Mouse (Mus musculus): ENCODE data around the gene Msh2. TPM values are rescaled to one million over a fixed set of nuclear protein-coding genes. Genes with fewer than 3 reads are reported as not detected.

The Msh2 gene
- total RNA-seq, 2 experiments from 2014 or later: 15.6 to 31.6 TPM

DNA sequence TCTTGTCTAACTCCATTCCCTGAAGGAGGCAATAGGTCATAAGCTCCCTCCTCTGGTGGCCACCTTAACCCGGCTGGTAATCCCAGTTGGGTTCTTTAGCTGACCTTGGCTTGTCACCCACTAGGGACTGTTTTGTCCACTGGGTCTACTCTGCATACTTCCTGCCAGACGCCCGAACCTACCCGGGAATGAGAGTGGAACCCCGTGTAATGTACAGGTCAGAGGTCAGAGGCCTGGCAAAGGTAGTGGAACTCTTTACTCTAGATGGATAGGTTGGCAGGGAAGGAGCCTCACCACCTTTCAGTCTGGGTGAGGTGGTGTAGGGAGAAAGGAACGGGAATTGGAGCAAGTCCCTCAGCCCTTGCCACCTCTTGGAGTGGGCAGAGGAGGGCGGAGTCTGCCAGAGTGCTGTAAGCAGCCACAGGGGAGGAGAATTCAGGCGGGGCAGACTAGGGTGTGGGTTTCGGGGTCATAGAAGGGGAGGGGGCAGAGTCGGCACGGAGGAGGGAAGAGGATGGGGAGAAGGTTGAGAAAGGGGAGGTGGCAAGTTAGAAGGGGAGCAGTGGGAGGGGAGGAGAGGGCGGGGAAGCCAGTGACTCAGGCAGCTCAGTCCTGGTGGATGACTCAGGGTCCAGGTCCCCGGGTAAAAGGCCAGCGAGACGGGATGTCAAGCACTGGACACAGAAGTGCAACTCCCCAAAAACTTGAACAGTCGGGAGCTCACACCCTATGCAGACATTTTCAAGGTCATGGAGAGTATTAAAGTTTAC, 27.1 kb downstream of the Msh2 start:
- no peak for ATAC-seq (ENCODE audit: poor library complexity, severe bottlenecking)

DNA sequence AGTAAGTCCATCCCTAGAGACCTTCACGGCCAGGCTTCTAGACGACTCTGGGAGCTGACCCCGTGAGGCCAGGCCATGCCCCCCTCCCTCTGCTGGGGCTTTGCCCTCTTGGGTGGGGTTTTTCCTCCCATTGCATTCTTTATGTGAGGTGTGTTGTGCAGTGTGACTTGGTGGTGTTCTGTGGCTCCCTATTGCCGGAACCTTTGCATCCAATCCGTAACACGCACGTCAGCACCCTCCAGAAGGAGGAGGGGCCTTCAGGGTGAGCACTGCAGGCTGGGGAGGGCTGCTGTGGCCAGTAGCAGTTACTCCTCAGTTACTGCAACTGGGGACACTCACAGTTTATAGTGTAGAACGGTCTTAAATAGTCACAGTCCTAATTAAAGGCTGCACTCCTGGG, 28.0 kb downstream of the Msh2 start:
- ATAC-seq (ENCODE audit: poor library complexity, severe bottlenecking): no peak

DNA sequence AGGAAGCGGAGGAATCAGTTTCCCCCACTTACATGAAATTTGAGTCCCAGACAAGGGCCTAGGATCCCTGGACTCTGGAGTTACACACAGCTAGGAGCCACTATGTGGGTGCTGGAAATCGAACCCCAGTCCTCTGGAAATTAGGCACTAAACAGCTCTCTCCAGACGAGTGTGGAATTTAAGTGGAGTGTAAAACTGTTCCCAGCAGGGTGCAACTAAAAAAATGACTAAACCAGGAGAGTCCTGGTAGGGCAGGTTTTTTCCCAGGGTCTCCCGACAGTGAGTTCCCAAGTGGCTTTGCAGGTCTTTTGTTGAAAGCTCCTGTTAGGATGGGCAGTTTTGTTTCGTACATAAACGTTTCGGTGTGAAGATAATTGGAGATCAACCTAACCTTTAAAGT, 52.6 kb downstream of the Msh2 start:
- ATAC-seq (ENCODE audit: poor library complexity, severe bottlenecking): no peak

DNA sequence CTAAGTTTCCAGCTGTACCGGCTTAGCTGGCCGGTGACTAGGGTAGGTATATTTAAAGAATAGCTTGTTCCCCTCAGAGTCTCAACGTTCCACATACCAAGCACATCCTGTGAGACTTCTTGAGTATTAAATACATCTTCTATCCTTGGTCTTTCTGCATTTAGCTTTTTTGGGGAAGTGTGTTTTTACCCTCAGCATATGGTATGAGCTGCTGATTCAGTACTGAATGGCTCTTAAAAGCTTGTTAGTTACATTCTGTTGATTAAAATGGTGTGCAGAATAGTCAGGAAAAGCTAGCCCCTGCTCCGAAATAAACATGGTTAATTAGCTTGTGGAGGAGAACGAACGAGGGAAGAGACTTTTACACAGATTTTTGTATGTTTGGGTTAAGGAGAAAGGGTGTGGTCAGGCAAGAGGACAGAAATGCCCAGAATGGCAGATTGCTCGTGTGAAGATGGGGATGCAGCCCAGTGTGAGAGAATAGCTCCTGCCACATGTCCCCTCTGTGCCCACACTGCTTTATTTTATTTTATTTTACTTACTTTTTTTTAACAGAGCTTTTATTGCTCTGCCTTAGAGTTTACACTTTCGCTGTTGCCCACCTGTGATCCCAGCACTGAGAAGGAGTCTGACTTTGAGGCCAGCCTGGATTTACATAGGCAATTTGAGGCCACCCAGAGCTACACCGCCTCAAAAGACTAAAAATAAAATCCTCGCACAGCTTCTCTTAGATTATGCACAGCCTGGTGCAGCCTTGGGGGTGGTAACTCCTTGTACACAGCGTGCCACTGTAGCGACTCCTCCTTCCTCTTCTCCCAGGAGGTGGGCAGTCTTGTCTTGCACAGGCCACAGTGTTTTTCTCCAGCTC, 54.6 kb downstream of the Msh2 start:
- ATAC-seq (ENCODE audit: poor library complexity, severe bottlenecking): no peak

DNA sequence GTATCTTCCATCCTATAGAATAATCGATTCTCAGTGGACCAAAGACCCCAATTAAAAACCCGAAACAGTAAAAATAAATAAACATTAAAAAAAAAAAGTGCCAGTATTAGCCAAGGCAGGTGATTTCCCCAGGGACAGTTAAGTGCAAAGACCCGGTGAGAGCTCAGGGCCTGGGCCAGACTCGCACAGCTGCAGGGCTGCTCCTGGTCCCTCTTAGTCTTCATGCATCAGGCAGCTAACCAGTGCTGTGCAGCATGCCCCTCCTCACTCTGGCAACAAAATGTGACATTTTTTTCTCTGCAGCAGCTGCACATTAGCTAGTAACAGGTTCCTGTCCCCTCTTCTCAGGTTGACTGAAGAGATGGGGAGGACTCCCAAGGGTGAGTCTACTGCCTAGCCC, 59.8 kb downstream of the Msh2 start:
- no peak for ATAC-seq (ENCODE audit: poor library complexity, severe bottlenecking)

DNA sequence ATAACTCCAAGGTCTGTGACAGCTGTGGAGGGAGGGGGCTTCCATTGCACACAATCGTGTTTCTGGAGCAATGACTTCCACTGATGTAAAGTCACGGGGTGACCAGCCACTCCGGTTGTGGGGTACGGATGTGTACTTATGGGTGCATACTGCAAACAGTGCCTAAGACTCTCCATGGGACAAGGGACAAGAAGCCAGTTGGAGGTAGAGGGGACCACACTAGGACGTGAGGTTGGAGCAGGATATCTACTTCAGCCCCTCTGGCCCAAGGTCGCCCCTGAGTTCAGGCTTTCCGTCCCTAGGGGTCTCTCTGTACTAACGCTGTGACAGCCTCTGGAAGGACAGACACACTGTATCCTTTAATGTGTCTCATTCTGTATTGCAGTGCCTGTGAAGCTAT, 62.3 kb downstream of the Msh2 start:
- no peak for ATAC-seq (ENCODE audit: poor library complexity, severe bottlenecking)

DNA sequence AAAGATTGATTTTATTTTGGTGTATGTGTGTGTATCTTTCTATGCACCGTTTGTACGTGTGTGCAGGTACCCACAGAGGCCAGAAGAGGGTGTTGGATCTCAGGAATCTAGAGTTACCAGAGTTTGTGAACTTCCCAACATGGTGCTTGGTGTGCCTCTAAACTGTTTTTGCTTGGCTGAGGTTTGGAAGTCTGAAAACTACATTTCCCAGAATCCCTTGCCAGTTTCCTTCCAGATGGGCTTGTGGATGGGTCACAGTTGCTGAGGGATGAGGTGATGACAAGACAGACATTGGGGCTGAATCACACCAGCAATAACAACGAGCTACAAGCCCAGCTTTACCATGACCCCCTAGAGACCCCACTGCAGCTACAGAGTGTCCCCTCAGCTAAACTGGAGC, 65.0 kb downstream of the Msh2 start:
- ATAC-seq (ENCODE audit: poor library complexity, severe bottlenecking): no peak

DNA sequence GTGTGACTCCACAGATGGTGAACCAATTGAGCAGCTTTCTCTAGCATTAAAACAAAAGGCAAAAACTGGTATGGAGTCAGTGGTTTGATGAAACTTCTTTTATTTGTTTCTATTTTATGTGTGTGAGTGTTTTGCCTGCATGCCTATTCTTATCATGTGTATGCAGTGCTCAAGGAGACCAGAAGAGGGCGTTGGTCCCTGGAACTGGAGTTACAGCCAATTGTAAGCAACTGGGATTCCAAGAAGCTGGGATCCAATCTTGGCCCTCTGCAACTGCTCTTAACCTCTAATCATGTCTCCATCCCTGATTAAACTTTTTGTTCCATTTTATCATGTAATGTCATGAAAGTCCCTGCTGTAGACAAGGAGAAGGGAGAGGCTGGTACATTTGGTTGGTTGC, 67.7 kb downstream of the Msh2 start:
- ATAC-seq (ENCODE audit: poor library complexity, severe bottlenecking): no peak

DNA sequence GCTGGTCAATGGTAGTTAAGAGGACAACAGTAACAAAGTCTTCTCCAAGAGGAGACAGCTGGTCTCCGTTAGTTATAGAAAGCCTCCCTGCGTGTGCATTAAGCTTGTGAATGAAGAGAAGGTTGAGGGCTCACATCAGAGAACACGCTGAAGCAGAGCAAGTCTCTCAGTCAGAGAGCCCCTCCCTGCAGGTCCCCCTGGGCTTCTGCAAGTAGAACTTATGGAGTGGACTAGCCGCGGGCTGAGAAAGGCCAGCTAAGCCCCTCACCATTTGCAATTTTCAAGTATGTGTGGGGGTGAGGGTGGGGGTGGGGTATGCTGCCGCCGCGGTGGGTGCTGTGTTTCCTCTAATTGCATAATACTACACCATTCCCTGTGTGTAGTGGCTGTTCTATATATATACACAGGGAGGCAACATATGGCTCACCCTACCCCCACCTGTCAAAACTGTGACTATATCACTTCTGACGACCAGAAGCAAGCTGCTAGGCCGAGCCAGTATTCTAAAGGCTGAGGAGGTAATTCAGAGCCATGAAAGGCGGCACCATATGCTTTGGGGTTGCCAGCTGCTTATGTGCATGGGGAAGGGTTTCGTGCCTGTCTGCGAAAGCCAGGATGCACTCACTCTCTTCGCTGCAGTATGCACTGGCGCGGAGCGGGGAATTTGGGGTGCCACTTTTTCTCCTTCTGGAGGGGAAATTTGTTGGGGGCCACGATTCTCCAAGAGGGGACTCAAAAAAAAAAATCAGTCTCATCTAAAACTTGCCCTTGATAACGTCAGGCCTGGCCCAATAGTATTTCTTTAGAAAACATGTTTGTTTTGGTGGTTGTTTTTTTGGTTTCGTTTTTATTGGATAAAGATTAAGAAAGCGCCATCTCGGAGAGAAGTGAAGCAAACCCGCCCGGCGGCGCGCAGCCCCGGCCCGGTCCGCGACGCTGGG, 73.1 kb downstream of the Msh2 start:
- ATAC-seq (ENCODE audit: poor library complexity, severe bottlenecking): no peak

DNA sequence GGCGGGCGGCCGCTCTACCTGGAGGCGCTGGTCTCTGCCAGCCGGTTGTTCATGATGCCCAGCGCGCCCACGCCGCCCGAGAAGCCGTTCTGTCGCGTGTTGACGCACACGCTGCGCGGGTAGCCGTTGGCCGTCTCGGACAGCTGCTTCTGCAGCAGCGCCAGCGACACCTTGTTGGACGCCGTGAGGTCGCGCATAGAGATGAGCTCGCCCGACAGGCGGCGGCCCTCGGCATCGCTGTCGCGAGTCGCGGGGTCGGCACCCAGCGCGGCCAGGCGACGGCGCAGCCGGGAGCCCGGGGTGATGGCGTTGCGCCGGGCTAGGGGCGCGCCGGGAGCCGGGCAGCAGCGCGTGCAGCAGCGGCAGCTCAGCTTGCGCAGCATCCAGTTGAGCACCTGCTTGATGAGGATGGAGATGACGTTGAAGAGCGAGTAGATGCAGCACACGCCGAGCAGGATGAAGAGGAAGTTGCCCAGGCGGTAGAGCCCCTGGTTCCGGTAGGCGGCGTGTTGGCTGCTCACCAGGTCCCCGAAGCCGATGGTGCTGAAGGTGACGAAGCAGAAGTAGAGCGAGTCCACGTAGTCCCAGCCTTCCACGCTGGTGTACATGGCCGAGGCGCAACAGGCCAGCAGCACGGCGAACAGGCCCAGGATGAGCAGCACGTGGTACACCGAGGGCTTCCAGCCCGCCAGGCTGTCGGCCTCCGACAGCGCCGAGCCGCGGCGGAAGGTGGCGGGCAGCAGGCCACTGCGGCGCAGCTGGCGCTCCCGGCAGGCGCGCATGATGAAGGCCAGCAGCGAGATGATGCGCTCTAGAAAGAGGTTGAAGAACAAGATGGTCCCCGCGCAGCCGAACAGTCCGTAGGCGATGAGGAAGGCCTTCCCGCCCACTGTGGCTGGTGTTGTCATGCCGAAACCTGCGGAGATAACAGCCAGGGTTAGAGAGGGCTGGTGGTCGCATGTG, 74.1 kb downstream of the Msh2 start:
- peak; percentile 71 for ATAC-seq (ENCODE audit: poor library complexity, severe bottlenecking)

DNA sequence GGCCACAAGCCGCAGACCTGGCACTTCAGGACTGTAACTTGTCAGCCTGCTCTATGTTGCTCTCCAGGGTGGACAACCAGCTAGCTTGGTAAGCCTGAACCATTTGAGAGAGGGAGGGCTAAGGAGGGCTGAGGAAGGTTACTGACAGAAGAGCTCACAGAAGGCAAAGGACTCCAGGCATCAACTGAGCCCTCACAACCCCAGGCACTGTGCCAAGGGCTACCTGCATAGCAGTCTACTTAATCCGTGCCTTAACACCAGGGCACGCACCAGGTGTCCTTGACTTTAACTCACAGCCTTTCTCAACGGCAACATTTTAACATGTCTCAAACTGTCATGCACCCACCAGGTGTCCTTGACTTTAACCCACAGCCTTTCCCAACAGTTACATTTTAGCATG, 88.2 kb downstream of the Msh2 start:
- ATAC-seq (ENCODE audit: poor library complexity, severe bottlenecking): no peak

DNA sequence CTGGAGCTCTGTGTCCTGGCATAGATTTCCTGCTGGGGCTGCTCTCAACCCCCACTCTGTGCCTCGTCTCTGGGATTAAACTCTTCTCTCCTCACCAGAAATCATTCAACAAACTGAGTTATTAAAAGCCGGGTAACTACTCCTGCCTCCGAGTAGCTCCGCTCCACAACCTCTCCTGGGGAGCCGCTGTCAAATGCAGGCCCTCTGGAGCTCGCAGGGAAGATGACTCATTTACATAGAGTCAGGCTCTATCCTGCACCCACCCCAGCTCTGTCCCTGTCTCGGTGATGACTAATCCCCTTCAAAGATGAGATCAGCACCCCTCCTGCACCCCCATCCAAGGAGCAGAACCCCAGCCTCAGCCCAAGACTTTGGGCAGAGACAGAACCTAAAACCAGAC, 91.0 kb downstream of the Msh2 start:
- no peak for ATAC-seq (ENCODE audit: poor library complexity, severe bottlenecking)

DNA sequence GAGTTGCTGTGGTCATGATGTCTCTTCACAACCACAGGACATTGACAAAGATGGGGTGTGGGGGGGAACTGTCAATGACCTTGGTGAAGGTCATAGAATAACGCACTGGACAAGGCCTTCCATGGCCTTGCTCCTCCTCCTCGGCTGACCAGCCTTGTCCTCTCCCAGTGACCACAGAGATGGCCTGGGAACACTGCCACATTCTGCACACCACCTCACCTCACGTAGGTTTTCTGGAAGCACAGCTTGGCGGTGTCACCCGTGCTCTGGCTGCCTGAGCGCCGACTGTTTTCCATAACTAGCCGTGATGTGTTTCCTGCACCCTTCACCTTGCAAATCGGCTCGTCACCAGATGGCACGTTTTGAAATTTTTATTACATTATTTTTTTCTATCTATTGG, 92.9 kb downstream of the Msh2 start:
- ATAC-seq (ENCODE audit: poor library complexity, severe bottlenecking): no peak

DNA sequence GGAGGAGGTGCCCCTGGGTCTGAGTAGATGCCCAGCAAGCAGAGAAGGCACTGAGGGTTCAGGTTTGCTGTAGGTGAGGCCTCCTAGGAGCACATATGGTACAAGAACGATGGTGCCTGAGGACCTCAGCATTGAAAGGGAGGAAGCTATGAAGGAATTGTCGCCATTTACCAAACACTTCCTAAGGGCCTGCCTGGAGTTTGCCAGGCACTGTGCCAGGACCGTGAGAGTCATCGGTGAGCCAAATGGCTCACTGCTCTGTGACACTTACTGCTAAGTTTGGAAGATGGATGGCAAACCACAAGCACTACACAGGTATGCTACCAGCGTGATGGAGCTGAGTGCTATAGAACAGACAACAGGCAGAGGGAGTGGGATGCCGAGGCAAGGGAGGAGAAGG, 94.8 kb downstream of the Msh2 start:
- no peak for ATAC-seq (ENCODE audit: poor library complexity, severe bottlenecking)

DNA sequence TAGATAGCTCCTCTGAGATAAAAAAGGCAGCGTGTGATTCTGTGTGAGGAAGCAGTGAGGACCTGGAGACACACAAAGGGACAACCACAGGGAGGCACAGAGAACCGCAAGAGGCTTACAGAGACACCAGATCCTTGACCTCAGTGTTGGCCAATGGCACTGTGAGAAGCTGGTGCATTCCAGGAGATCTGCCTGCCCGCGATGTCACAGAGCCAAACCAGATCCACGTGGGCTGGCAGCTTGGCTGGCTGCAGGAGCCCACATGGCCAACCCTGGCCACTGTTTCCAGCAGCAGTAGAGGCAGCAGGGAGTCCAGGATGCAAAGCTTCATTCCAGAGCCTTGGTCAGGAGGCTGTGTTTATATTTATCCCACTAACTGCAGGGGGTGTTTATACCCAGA, 98.6 kb downstream of the Msh2 start:
- ATAC-seq (ENCODE audit: poor library complexity, severe bottlenecking): no peak

DNA sequence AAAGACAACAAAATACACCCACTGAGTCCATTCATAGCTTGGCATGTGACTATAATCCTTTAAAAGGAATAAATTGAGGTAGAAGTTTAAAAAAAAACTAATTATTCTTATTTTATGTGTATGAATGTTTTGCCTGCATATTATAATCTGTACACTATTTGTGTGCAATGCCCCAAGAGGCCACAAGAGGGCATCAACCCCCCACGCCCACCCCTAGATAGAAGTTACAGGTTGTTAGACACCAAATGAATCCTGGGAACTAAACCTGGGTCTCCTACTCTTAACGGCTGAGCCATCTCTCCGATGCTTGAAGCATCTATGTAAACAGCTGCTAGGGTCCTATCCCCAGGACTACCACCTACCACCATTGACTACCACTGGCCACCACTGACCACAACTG, 101.0 kb downstream of the Msh2 start:
- peak; percentile 51; the same call in 1 of the 2 replicates for ATAC-seq (ENCODE audit: poor library complexity, severe bottlenecking)
